Mouse (Mus musculus): ENCODE data around the gene Wdr31. TPM values are rescaled to one million over a fixed set of nuclear protein-coding genes. Genes with fewer than 3 reads are reported as not detected.

Gene Wdr31
- total RNA-seq, 2 experiments from 2014 or later = 7.8 to 8.6 TPM

Other genes with a start within 250 kb of the Wdr31 start
- 10 to 100 TPM; 25.4 to 26.1 TPM for gene Zfp37, start 239.8 kb downstream of the Wdr31 start, total RNA-seq (2021)
- gene Slc31a2, start 208.3 kb downstream of the Wdr31 start, total RNA-seq (2021) = 10 to 100 TPM in 1 of 2 experiments, 1 to 10 TPM in 1; 9.3 to 10.5 TPM
- gene Fkbp15, start 110.3 kb downstream of the Wdr31 start, total RNA-seq (2021) = 10 to 100 TPM; 36.9 to 41.0 TPM
- gene Slc31a1, start 110.2 kb downstream of the Wdr31 start, total RNA-seq (2021) = 10 to 100 TPM; 13.0 to 14.4 TPM
- 10 to 100 TPM; 47.5 to 51.8 TPM for gene Cdc26, start 62.3 kb downstream of the Wdr31 start, total RNA-seq (2021)
- gene Prpf4, start 62.1 kb downstream of the Wdr31 start, total RNA-seq (2021) = 10 to 100 TPM; 13.1 to 15.0 TPM
- not detected for gene Rnf183, start 35.6 kb downstream of the Wdr31 start, total RNA-seq (2021)
- under 1 TPM; 0.52 to 0.73 TPM for gene Bspry, start 9.2 kb upstream of the Wdr31 start, total RNA-seq (2021)
- gene Hdhd3, start 32.6 kb upstream of the Wdr31 start, total RNA-seq (2021) = 10 to 100 TPM; 10.4 to 10.5 TPM
- gene Alad, start 49.0 kb upstream of the Wdr31 start, total RNA-seq (2021) = 10 to 100 TPM; 24.3 to 28.8 TPM
- 10 to 100 TPM; 22.2 to 23.7 TPM for gene Pole3, start 54.2 kb upstream of the Wdr31 start, total RNA-seq (2021)
- gene 4933430I17Rik, start 54.5 kb upstream of the Wdr31 start, total RNA-seq (2021) = under 1 TPM in 1 of 2 experiments, not detected in 1; 0.20 TPM
- 10 to 100 TPM; 14.8 to 19.8 TPM for gene Rgs3, start 89.0 kb upstream of the Wdr31 start, total RNA-seq (2021)